Mouse (Mus musculus) forebrain, embryonic 10.5 days (tissue): ENCODE results near the gene Wdr73. TPM values are rescaled to one million over a fixed set of nuclear protein-coding genes. Genes with fewer than 3 reads are reported as not detected.

Experiments used
- DNase-seq: peaks from one replicate; pipeline ENCODE4 v3.0.0-alpha.2; 2017; ENCODE audit warnings: low spot score; ENCODE audit errors: extremely low spot score
- H3K27ac ChIP-seq: fragments of 300-500 bp; sonication (generic); 2 replicates; pipeline ENCODE4 v1.5.1; 2016; ENCODE audit warnings: mild to moderate bottlenecking
- H3K27me3 ChIP-seq: fragments of 300-500 bp; sonication (generic); 2 replicates; pipeline ENCODE4 v1.6.1; 2016; ENCODE audit warnings: mild to moderate bottlenecking; ENCODE audit not compliant: poor library complexity, severe bottlenecking
- H3K36me3 ChIP-seq: fragments of 300-500 bp; sonication (generic); replicated peaks from 2 replicates; pipeline ENCODE4 v1.6.1; 2016; ENCODE audit warnings: mild to moderate bottlenecking, moderate library complexity
- H3K4me1 ChIP-seq: fragments of 300-500 bp; sonication (generic); 2 replicates; pipeline ENCODE4 v1.6.1; 2016
- H3K4me3 ChIP-seq: fragments of 300-500 bp; sonication (generic); 2 replicates; pipeline ENCODE4 v1.5.1; 2016; ENCODE audit warnings: mild to moderate bottlenecking, moderate library complexity
- H3K9me3 ChIP-seq: fragments of 300-500 bp; sonication (generic); 2 replicates; pipeline ENCODE4 v1.6.1; 2016; ENCODE audit warnings: mild to moderate bottlenecking, moderate library complexity
- WGBS: fragments of 180-500 bp; shearing (Covaris S2); methylation state at CpG from one replicate; pipeline ENCODE4 v1.1.7; 2016; 5-methylcytosine and 5-hydroxymethylcytosine counted together
- polyA plus RNA-seq: library from polyadenylated mRNA; unstranded; fragments of >200 nt; fragmentation: Nextera tagmentation; extraction: Ambion mirVana; gene quantifications from 2 replicates; pipeline ENCODE4 v1.2.1, GENCODE M21; 2016

Gene Wdr73
- polyA plus RNA-seq, 1 experiment from 2014 or later, result 53.2 TPM

DNA sequence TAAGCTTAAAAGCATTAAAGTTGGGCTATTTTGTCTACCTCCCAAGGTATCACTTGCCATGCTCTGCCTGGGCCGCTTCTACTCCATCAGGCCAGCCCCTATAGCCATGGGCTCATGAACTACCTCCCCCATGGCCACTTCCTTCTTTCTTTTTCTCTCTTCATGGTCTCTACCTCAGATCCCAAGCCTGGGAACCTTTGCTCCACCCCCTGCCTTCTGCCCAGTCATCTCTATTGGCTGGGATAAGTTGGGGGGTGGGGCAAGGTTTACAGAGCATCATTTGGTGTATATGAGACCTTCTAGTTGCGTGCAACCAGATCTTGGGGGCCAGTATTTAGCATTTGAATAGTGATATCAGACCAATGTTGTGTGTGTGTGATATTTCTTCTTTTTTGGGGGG is 38.6 kb downstream of the Wdr73 start:
- no peaks in the 10 kb centered on the region for H3K9me3 ChIP-seq

DNA sequence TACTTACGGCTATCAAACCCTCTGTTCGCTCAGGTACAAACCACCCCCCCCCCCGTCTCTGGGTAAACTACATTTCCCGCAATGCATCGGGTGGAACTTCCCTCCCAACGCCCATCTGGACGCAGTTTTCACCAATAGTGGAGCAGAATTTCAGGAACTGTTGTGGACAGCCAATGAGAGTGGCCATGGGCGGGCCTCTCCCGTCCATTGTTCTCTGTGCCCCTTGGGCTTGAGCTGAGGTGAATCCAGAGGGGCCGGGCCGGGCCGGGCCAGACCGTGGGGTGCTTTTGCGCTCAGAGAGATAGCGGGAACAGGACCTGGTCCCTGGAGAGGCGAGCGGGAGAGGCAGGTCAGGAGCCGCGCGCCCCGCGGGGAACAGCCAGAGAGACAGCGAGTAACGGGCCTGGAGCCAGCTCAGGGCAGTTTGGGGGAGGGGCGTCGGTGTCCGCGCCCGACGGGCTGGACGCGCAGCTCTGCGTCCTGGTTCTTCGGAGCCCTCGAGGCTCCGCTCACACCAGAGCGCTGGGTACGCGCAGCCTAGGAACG is 40.3 kb downstream of the Wdr73 start, which contains the start of gene Zscan2:
TSS of gene Zscan2 (plus strand) at position 192 of the 546 bp plus-strand sequence.
- peak; percentile 96 for DNase-seq
- no peaks in the 10 kb centered on the region for H3K27me3 ChIP-seq
- H3K9me3 ChIP-seq, result no peaks in the 10 kb centered on the region
- WGBS, result under 1% methylated on average over 40 of the region's 40 CpGs
- H3K36me3 ChIP-seq, result peaks cover 29% of the 10 kb centered on the region
- H3K4me3 ChIP-seq, result peak within 1 kb of the TSS; percentile 91
- H3K4me1 ChIP-seq, result peaks cover 34% of the 10 kb centered on the region
- H3K27ac ChIP-seq, result peak within 1 kb of the TSS; percentile 98

More for the DNA sequence above, 38.6 kb downstream of the Wdr73 start:
- WGBS, result 87% methylated on average over 2 of the region's 2 CpGs
- H3K4me3 ChIP-seq, result no peak overlapping the region
- H3K36me3 ChIP-seq, result peaks cover 44% of the 10 kb centered on the region
- H3K4me1 ChIP-seq, result peaks cover 34% of the 10 kb centered on the region
- no peak for DNase-seq
- no peak overlapping the region for H3K27ac ChIP-seq
- H3K27me3 ChIP-seq, result no peaks in the 10 kb centered on the region

DNA sequence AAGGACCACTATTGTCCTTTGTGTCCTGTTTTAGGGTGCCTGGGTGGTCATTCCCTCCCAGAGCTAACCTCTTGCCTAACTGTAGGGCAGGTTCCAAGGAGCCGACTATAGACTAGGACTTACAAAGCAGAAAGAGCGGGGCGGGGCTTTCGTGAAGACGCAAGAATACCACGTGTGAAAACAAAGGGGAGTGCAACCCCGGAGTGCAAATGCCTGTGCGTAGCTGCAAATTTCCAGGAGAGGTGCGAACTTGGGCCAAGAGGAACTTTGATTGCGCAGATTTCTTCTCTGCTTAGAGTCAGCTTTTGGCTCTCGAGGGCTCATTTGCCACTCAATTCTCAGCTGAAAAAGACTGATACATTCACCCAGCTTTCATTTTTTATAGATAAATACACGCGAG is 40.8 kb downstream of the Wdr73 start:
- under 1% methylated on average over 13 of the region's 13 CpGs for WGBS
- peaks cover 23% of the 10 kb centered on the region for H3K36me3 ChIP-seq
- DNase-seq, result peak; percentile 69
- H3K27me3 ChIP-seq, result no peaks in the 10 kb centered on the region
- no peaks in the 10 kb centered on the region for H3K9me3 ChIP-seq
- H3K4me1 ChIP-seq, result peaks cover 34% of the 10 kb centered on the region
- H3K4me3 ChIP-seq, result peak overlapping the region; percentile 91
- peak overlapping the region; percentile 98 for H3K27ac ChIP-seq

DNA sequence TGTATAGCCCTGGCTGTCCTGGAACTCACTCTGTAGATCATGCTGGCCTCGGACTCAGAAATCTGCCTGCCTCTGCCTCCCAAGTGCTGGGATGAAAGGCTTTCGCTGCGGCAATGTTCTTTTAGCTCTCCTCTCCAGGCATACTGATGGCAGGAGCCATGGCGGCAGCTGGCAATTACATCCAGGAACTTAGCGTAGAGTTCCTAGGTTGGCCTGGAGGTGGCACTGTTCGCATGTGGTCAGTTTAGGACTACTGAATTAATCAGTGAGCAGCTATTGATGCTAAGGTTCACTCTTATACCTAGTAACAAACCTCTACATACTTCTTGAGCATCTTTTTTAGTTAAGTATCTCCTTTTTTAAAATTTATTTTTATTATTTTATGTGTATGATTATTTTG is 43.9 kb downstream of the Wdr73 start:
- Histone ChIP-seq H3K27ac (no peak overlapping the region), H3K9me3 (no peaks in the 10 kb centered on the region), H3K36me3 (no peaks in the 10 kb centered on the region), H3K4me1 (peaks cover 18% of the 10 kb centered on the region), H3K27me3 (no peaks in the 10 kb centered on the region), H3K4me3 (no peak overlapping the region)
- DNase-seq, result peak; percentile 77
- WGBS, result 34% methylated on average over 6 of the region's 6 CpGs

DNA sequence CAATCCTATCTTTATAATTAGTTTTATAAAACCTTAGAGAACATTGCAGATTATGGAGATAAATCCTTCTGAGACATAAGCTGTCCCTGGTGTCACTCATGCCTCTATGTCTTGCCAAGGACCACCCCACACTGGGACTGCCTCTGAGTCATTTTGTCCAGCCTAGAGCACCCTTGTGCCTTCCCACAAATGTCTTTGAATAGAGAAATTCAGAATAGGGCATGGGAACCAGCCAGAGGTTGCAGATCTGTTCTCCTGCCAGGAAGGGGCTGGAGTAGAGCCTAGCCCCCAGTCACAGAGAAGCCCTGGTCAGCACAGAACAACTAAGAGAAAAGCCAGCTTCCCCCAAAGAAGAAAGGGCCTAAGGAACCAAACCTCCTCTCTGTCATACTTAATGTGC is 45.8 kb downstream of the Wdr73 start:
- peaks cover 6% of the 10 kb centered on the region for H3K4me1 ChIP-seq
- no peak for DNase-seq

DNA sequence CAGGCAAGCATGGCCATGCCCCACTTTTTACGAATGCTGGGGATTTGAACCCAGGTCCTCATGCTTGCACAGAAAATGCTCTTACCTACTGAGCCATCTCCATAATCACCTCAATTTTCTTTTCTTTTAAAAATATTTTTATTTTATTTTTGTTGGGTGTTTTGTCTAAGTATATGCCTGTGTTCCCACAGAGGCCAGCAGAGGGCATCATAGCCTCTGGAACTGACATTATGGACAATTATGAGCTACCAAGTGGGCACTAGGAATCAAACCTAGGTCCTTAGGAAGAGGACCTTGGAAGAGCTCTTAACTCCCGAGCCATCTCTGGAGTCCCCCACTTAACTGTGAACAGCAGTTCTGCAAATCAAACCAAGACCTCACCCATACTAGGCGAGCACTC is 47.9 kb downstream of the Wdr73 start:
- no peak overlapping the region for H3K4me3 ChIP-seq
- H3K27me3 ChIP-seq, result no peaks in the 10 kb centered on the region
- H3K4me1 ChIP-seq, result no peaks in the 10 kb centered on the region
- 88% methylated on average over 3 of the region's 3 CpGs for WGBS
- no peak overlapping the region for H3K27ac ChIP-seq
- no peaks in the 10 kb centered on the region for H3K36me3 ChIP-seq
- H3K9me3 ChIP-seq, result no peaks in the 10 kb centered on the region
- no peak for DNase-seq

More for the DNA sequence above, 45.8 kb downstream of the Wdr73 start:
- no peak overlapping the region for H3K27ac ChIP-seq
- H3K36me3 ChIP-seq, result no peaks in the 10 kb centered on the region
- H3K9me3 ChIP-seq, result no peaks in the 10 kb centered on the region
- H3K4me3 ChIP-seq, result no peak overlapping the region
- H3K27me3 ChIP-seq, result no peaks in the 10 kb centered on the region

DNA sequence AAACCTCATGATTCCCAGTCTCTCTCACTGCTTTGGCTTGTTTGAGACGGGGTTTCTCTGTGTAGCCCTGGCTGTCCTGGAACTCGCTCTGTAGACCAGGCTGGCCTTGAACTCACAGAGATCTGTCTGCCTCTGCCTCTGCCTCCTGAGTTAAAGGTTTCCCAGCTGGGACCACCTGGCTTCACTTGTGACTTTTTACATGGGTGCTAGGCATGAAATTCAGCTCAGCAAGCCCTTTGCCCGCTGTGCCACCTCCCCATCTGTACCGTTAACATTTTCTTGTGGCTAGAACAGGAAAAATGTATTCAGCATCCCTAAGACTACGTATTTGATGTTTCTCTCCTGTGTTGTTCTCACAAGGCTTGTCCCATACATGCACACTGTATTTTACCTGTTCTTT is 50.5 kb downstream of the Wdr73 start:
- DNase-seq, result no peak
- Histone ChIP-seq H3K27me3 (no peaks in the 10 kb centered on the region), H3K27ac (no peak overlapping the region), H3K9me3 (no peaks in the 10 kb centered on the region), H3K4me1 (no peaks in the 10 kb centered on the region), H3K4me3 (no peak overlapping the region), H3K36me3 (no peaks in the 10 kb centered on the region)
- 92% methylated on average over 5 of the region's 5 CpGs for WGBS

DNA sequence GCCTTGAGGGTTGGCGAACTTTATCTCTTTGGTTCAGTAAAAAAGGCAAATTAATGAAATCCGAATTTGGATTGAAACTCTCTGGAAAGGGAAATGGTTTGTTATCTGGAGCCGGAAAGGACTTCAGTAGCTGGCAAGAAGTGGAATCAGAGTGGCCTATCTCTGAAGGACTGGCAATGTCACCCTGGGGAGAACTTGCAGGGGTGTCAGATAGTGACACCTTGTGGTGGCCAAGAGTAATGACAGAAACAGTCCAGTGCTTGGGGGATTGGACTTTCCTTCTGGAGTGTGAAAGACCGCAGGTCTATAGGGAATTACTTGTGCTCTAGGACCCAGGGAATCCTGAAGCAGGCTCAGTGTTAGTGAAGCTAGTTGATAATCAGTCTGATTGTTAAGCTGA is 51.4 kb downstream of the Wdr73 start:
- no peak overlapping the region for H3K4me3 ChIP-seq
- H3K27me3 ChIP-seq, result no peaks in the 10 kb centered on the region
- H3K36me3 ChIP-seq, result no peaks in the 10 kb centered on the region
- H3K9me3 ChIP-seq, result no peaks in the 10 kb centered on the region
- DNase-seq, result peak; percentile 39
- H3K27ac ChIP-seq, result no peak overlapping the region
- WGBS, result 35% methylated on average over 4 of the region's 4 CpGs
- no peaks in the 10 kb centered on the region for H3K4me1 ChIP-seq

DNA sequence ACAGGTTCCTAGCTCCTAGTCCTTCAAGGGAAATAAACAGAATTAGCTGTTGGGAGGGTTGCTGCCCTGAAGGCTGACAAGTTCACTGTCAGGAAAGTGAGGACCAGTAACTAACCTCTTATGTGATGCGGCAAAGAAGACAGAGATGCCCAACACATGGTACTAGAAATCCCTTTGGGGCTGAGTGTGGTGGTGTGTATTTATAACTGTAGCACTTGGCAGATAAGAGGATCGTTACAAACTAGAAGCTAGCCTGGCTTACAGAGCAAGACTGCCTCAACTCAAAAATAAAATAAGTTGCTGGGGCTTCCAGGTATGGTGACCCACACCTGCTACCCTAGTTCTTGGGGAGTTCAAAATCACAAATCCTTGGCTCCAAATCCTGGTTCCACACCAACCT is 51.8 kb downstream of the Wdr73 start:
- no peaks in the 10 kb centered on the region for H3K4me1 ChIP-seq
- 94% methylated on average over 2 of the region's 2 CpGs for WGBS
- H3K27ac ChIP-seq, result no peak overlapping the region
- H3K4me3 ChIP-seq, result no peak overlapping the region
- H3K36me3 ChIP-seq, result no peaks in the 10 kb centered on the region
- H3K27me3 ChIP-seq, result no peaks in the 10 kb centered on the region
- DNase-seq, result no peak
- H3K9me3 ChIP-seq, result no peaks in the 10 kb centered on the region

DNA sequence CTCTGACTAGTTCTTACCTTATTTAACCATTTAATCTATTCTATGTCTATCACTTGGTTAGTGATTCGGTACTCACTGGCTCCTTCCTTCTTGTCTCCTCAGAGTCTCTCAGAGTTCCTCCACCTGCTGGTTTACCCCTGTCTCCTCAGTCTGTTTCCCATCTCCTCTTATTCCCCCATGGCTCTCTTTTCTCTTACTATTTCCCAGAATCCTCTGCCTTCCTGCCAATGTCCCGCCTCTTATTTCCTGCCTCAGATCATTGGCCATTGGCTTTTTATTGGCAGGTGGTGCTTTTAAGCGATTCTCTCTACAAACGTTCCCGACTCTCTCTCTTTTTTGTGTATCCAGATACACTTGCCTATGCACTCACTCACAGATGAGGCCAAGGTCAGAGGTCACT is 54.4 kb downstream of the Wdr73 start:
- Histone ChIP-seq H3K4me1 (no peaks in the 10 kb centered on the region), H3K9me3 (no peaks in the 10 kb centered on the region), H3K27me3 (no peaks in the 10 kb centered on the region), H3K36me3 (no peaks in the 10 kb centered on the region), H3K27ac (no peak overlapping the region), H3K4me3 (no peak overlapping the region)
- no peak for DNase-seq
- WGBS, result 90% methylated on average over 5 of the region's 5 CpGs

DNA sequence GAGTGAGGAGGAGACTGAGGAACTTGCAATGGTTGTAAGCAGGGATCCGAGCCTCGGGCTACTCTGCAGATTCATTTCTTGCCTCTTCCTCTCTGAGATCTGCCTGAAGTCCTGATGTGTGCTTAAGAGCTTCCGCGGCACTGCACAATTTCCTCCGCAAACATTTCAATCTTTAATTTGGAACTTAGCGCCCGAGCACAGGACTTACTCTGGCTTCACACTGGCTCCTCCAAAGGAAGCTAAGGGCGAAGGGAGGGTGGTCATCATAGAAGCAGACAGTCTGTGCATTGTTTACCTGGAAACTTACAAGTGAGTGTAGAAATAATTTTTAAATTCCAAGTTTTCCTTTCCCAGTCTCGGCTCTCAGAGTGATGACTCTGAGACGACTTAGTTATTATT is 54.8 kb downstream of the Wdr73 start:
- DNase-seq, result no peak
- Histone ChIP-seq H3K9me3 (no peaks in the 10 kb centered on the region), H3K4me1 (no peaks in the 10 kb centered on the region), H3K36me3 (no peaks in the 10 kb centered on the region), H3K27me3 (no peaks in the 10 kb centered on the region), H3K27ac (no peak overlapping the region), H3K4me3 (no peak overlapping the region)
- 91% methylated on average over 10 of the region's 10 CpGs for WGBS

DNA sequence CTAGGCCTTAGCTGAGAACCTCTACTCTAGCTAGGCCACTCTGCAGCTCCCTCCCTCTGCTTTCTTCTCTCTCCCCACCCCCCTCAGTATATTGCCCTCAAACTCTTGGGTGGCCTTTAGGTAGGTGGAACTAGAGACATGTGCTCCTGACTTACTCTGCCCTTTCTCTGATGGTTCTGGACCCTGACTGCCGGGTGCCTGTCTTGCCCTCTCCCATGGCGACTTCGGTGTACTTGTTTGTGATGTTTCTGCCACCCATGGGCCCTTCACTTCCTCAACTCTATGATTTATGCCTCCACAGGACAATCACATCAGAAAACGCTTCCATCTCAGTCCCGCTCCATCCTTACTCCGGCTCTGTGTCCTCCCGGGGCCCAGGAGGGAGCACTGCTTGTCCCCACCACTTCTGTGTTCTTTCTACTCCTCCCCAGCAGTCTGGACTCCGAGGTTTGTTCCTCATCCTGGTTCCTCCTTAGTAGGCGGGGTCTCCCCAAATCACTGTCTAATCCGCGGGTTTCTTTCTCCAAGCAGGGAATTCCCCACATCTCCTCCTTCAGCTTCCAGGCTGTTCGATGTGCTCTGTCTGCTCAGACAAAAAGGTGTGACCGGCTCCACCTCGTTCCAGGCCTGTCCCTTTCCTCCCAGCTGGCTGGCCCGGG is 55.3 kb downstream of the Wdr73 start:
- DNase-seq, result no peak
- H3K27me3 ChIP-seq, result no peaks in the 10 kb centered on the region
- no peaks in the 10 kb centered on the region for H3K9me3 ChIP-seq
- no peaks in the 10 kb centered on the region for H3K4me1 ChIP-seq
- H3K36me3 ChIP-seq, result no peaks in the 10 kb centered on the region
- H3K4me3 ChIP-seq, result no peak overlapping the region
- 81% methylated on average over 15 of the region's 15 CpGs for WGBS
- H3K27ac ChIP-seq, result no peak overlapping the region

DNA sequence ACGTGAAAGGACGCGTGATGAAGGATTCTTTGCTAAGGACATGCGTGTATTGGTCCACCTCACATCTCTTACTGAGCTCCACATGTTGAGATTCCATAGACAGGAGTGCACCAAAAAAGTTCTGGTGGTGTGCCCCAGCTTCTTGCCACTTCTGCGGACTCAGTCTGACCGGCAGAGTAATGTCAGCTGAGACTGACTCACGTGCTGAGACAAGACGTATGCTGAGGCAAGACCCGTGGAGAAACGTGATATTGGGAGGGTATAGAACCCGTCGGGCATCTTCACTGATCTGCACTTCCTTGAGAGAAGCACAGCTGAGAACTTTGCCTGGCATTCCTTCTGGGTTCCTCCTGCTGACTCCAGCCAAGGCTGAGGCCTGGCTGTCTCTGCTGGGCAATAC is 56.4 kb downstream of the Wdr73 start:
- H3K4me1 ChIP-seq, result no peaks in the 10 kb centered on the region
- no peak overlapping the region for H3K27ac ChIP-seq
- no peak overlapping the region for H3K4me3 ChIP-seq
- 94% methylated on average over 12 of the region's 12 CpGs for WGBS
- no peaks in the 10 kb centered on the region for H3K9me3 ChIP-seq
- no peaks in the 10 kb centered on the region for H3K27me3 ChIP-seq
- no peak for DNase-seq
- no peaks in the 10 kb centered on the region for H3K36me3 ChIP-seq
